Mouse (Mus musculus) brain, embryonic 14.5 days (tissue): ENCODE measurements around the gene Exoc3l. TPM values are rescaled to one million over a fixed set of nuclear protein-coding genes. Genes with fewer than 3 reads are reported as not detected.

Experiments
- DNase-seq: peaks from one replicate; pipeline ENCODE4 v3.0.0-alpha.2; 2011; ENCODE audit warnings: low read depth
- CTCF ChIP-seq: fragments of 200-500 bp; IDR thresholded peaks from 2 replicates; pipeline ENCODE4 v1.5.1; 2012; ENCODE audit warnings: inconsistent platforms, mild to moderate bottlenecking, moderate library complexity, borderline replicate concordance; ENCODE audit not compliant: insufficient read depth, insufficient read length; ENCODE audit errors: extremely low read depth
- POLR2A ChIP-seq: fragments of 200-500 bp; IDR thresholded peaks from 2 replicates; pipeline ENCODE4 v1.6.1; 2012; ENCODE audit warnings: mild to moderate bottlenecking, inconsistent platforms, borderline replicate concordance; ENCODE audit not compliant: poor library complexity, insufficient read depth, insufficient read length, severe bottlenecking; ENCODE audit errors: extremely low read depth
- polyA plus RNA-seq: library from polyadenylated mRNA; depleted of rRNA; stranded (reverse); fragments of >200 nt; gene quantifications from 2 replicates; pipeline ENCODE4 v1.2.3, GENCODE M21; 2012

Exoc3l gene
- polyA plus RNA-seq, 1 experiment, result 12.6 TPM

DNA sequence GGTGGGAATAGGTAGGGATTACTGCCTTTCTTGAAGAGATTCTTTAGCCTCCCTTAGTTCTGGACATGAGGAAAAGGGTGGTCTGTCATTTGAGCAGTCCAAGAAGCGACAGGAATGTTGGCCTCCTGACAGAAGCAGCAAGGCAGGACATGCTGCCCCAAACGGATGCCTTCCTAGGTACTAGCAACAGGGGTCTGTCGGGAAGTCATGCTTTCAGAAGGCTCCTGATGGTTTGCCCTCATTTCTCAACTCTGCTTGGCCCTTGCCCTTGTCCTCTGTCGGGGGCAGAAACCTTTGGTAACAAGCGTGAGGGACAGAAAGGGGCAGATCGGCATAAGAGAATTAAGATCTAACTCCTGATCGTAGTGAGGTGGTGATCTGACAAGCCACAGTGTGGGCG lies 14.2 kb upstream of the Exoc3l start:
- DNase-seq, result no peak

DNA sequence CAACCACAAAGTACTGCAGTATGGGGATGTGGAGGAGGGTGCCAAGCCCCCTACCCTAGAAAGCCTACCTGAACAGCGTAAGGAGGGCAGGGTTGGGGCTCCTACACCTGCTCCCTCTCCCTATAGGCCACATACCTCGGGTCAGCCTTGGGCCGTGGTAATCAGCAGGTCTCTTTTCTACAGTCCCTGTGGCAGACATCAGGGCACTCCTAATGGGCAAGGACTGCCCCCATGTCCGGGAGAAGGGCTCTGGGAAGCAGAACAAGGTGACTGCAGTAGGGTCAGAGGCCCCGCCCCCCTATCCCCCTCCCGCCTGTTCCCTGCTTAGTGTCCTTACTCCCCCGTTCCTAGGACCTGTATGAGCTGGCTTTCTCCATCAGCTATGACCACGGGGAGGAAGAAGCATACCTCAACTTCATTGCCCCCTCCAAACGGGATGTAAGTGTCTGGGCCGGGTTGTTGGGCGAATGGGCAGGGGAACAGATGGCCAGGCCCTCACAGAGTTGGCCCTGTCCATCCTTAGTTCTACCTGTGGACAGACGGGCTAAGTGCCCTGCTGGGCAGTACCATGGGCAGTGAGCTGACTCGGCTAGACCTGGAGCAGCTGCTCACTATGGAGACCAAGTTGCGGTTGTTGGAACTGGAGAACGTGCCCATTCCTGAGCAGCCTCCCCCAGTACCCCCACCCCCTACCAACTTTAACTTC lies 13.4 kb upstream of the Exoc3l start:
- TF ChIP-seq POLR2A (no peak), CTCF (no peak)
- DNase-seq, result no peak

More for the DNA sequence above, 14.2 kb upstream of the Exoc3l start:
- no peak for TF ChIP-seq CTCF
- no peak for TF ChIP-seq POLR2A

DNA sequence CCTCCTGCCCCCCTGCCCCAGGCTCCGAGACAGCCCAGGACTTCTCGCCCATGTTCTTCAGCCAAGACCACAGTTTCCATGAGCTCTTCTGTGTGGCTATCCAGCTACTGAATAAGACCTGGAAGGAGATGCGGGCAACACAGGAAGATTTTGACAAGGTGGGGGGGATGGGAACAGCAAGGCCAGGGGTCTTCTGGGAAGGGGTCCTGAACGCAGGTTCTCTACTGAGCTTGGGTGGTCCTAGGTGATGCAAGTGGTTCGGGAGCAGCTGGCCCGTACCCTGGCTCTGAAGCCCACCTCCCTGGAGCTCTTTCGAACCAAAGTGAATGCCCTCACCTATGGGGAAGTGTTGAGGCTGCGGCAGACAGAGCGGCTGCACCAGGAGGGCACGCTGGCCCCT lies 12.5 kb upstream of the Exoc3l start:
- DNase-seq, result no peak
- TF ChIP-seq POLR2A, result no peak
- TF ChIP-seq CTCF, result no peak

DNA sequence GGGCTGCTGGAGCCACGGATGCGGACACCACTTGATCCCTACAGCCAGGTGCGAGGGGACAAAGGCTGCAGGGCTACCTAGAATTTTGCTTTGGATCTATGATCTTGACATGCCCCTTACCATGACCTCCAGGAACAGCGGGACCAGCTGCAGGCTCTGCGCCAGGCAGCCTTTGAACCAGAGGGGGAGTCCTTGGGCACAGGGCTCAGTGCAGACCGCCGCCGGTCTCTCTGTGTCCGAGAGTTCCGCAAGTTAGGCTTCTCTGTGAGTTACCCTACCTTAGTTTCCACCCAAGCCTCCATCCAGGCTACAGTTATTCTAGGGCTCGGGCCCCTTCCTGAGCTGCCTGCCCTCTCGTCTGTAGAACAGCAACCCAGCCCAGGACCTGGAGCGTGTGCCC lies 11.8 kb upstream of the Exoc3l start:
- no peak for DNase-seq

DNA sequence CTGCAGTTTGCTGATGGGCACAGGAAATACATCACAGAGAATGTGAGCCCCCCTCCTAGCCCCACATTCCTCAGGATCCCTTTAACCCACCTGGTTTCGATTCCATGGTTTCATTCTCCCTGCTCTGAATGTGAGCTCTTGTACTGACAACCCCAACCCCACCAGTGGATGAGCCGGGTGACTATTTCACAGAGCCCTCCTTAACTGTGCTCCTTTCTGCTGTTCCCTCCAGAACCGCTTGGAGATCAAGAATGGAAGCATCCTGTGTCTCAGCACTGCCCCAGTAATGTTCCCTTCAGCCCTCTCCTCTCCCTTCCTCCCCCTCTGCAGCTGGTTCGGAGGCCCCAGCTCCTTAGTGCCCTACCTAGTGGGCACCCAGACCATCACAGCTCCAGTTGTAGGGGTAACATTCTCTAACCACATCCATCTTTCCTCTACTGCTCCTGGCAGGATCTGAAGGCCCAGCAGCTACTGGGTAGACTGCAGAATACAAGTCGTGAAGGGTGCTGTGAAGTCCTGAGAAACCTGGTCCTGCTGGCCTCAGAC lies 10.3 kb upstream of the Exoc3l start:
- no peak for TF ChIP-seq CTCF
- TF ChIP-seq POLR2A, result no peak
- DNase-seq, result no peak

More for the DNA sequence above, 11.8 kb upstream of the Exoc3l start:
- TF ChIP-seq POLR2A, result no peak
- no peak for TF ChIP-seq CTCF

DNA sequence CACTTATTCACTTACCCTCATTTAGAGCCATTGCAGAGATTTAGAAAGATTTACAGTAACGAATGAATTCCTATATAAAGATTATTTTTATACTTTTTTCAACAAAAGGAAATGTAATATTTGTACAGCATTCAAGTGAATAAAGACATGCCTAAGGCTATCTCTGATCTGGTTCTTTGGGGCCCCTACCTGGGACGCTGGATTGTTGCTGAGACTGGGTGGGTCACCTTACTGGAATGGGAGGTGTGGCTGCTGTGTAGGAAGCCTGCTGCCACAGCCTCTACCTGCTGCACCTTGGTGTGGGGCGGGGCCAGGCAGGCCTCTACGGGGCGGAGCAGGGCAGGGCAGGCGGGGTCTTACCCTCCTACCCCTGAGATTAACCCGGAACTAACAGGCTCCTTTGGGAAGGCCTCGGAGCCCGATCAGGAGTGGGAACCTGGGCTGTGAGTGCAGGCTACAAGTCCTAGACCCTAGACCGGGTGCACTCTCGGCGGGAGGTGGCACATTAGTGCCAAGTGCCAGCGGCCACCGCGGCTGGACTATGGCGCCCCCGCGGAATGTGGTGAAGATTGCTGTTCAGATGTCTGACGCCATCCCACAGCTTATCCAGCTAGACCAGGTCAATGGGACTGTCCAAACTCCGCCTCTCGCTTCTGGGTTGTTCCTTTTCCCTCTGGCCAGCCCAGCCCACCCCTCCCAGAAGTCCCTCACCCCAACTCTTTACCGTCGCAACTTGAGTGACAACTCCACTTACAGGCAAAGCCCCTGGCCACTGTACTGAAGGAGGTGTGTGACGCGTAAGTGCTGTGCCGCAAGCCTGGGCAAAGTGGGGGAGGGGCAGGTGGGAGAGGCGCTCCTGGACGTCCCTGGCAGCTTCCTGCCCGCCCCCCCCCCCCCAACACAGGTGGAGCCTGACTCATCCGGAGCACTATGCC lies 9.6 kb upstream of the Exoc3l start, which contains the start of gene Elmo3:
Gene Elmo3, plus strand, starts transcription at position 391 of the 935 bp plus-strand sequence.
- TF ChIP-seq POLR2A, result no peak
- no peak for TF ChIP-seq CTCF
- peak; percentile 40 for DNase-seq

DNA sequence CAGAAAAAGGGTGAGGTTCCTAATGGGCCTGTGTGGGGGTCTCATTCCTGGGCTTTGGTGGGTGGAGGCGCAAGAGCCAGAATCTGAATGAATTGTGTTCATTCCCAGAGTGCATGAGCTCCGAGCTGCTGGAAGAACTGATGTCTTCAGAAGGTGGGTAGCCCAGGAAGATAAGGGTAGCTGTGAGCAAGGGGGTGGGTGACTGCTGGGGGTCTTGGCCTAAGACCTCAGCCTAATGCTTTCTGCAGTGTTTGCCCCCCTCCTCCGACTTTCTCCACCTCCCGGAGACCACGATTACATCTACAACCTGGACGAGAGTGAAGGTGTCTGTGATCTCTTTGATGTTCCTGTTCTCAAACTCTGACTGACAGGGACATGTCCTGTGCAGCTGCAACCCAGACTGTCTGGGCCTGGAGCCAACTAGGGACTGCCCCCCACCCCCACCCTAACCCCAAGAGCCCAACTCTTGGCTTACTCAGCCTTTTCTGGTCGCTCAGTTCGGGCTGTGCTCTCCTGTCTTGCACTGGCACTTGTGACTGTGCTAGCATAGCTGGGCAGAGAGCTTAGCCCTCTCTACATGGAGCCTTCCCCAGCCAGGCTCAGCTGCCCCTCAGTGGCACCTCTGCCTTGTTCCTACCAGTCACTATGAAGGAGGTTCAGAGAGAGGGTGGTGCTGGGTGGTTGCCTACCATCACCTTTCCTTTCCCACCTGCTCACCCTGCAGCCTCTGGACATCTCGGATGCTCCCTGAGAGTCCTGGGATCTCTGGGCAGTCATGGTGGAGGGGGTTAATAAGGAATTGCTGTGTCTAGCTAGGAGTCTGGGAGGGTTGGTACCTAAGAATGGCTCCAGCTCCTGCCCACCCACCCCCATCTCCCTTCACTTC lies 8.7 kb upstream of the Exoc3l start:
- no peak for TF ChIP-seq CTCF
- TF ChIP-seq POLR2A, result no peak
- peak; percentile 38 for DNase-seq

DNA sequence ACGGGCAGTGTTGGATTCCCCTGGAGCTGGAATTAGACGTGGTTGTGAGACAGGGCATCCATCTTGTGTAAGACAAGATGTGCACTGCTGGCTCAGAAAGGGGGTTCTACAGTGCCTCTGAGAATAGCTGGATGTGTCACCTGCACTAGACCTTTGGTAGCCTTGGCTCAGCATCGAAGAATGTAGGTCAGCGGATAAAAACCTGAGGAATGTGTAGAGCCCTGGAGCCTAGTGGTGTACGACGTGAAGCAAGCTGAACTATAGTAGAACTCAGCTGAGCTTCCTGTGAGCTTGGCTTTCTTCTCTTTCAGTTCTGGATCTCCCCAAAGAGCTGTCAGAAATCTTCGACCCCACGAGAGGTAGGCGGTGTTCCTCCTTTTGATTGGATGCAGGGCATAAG lies 8.0 kb upstream of the Exoc3l start:
- TF ChIP-seq POLR2A, result no peak
- no peak for TF ChIP-seq CTCF
- no peak for DNase-seq

DNA sequence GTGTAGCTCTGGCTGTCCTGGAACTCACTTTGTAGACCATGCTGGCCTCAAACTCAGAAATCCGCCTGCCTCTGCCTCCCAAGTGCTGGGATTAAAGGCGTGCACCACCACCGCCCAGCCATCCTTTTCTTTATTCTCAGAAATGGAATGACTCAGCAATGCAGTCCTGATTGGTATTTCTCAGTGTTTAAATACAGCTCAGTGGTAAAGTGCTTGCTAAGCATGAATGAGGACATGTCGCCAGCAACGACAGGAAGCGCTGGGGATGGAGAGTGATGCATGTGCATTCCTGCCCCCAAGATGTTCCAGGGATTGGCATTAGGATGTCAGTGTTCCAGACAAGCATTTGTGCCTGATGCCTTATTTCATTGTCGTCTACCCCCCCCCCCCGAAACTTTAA lies 7.5 kb upstream of the Exoc3l start:
- TF ChIP-seq CTCF (no peak), POLR2A (no peak)
- no peak for DNase-seq

DNA sequence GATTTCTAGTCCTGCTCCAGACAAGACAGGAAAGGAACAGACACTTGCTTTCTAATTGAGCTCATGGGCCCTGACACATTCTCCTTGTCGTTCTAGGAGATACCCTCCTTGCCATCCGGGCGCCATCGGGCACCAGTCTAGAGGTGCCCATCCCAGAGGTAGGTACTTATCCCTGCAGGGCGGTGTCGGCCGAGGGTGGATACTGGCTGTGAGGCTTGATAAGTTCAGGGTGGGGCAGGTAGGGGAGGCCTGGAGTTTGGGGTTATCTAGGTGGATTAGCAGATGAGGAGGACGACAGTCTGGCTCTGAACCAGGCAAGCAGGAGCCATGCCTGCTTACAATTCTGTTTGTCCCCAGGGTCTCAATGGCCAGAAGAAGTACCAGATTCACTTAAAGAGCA lies 4.1 kb upstream of the Exoc3l start:
- no peak for DNase-seq
- TF ChIP-seq CTCF (no peak), POLR2A (no peak)
